Mouse (Mus musculus) lung, embryonic 14.5 days (tissue): ENCODE measurements around the gene Eef2kmt. TPM values are rescaled to one million over a fixed set of nuclear protein-coding genes. Genes with fewer than 3 reads are reported as not detected.
A peak's percentile ranks its signal among the peaks of the same experiment; 100 is the strongest.

Experiments used
- ATAC-seq: fragments of 200-750 bp; cut with Nextera tagmentation; 2 replicates; pipeline ENCODE4 v1.8.0; 2017; ENCODE audit warnings: mild to moderate bottlenecking, moderate TSS enrichment, moderate library complexity; ENCODE audit not compliant: insufficient read depth
- DNase-seq: peaks from one replicate; pipeline ENCODE4 v3.0.0-alpha.2; 2015
- H3K27ac ChIP-seq: fragments of 300-500 bp; sonication (generic); 2 replicates; pipeline ENCODE4 v1.5.1; 2014; ENCODE audit warnings: low read depth, mild to moderate bottlenecking, moderate library complexity
- H3K27me3 ChIP-seq: fragments of 300-500 bp; sonication (generic); 2 replicates; pipeline ENCODE4 v1.6.1; 2014; ENCODE audit warnings: low read length, control low read depth; ENCODE audit not compliant: insufficient read depth
- H3K36me3 ChIP-seq: fragments of 300-500 bp; sonication (generic); 2 replicates; pipeline ENCODE4 v1.6.1; 2014; ENCODE audit warnings: control low read depth; ENCODE audit not compliant: insufficient read depth
- H3K4me1 ChIP-seq: fragments of 300-500 bp; sonication (generic); 2 replicates; pipeline ENCODE4 v1.6.1; 2014; ENCODE audit warnings: antibody characterized with exemption, control low read depth; ENCODE audit not compliant: insufficient read depth
- H3K4me2 ChIP-seq: fragments of 300-500 bp; sonication (generic); 2 replicates; pipeline ENCODE4 v1.6.1; 2014; ENCODE audit warnings: mild to moderate bottlenecking
- H3K4me3 ChIP-seq: fragments of 300-500 bp; sonication (generic); 2 replicates; pipeline ENCODE4 v1.5.1; 2014; ENCODE audit warnings: low read depth, low read length
- H3K9ac ChIP-seq: fragments of 300-500 bp; sonication (generic); 2 replicates; pipeline ENCODE4 v1.6.1; 2014
- H3K9me3 ChIP-seq: fragments of 300-500 bp; sonication (generic); 2 replicates; pipeline ENCODE4 v1.6.1; 2016; ENCODE audit warnings: low read depth, low read length, control low read depth
- CTCF ChIP-seq: IDR thresholded peaks from 2 replicates; pipeline ENCODE4 v1.5.1; 2016; ENCODE audit warnings: antibody characterized with exemption, low read depth
- WGBS: fragments of 180-500 bp; shearing (Covaris S2); extraction: QIAGEN DNeasy Blood & Tissue Kit; methylation state at CpG from one replicate; pipeline ENCODE4 v1.1.7; 2014; 5-methylcytosine and 5-hydroxymethylcytosine counted together
- polyA plus RNA-seq: library from polyadenylated mRNA; unstranded; fragments of >200 nt; fragmentation: Nextera tagmentation; extraction: Ambion mirVana; gene quantifications from 2 replicates; pipeline ENCODE4 v1.2.1, GENCODE M21; 2014

Gene Eef2kmt
- polyA plus RNA-seq, 1 experiment from 2014 or later = 28.4 TPM

GRCm38 (mm10) chr16:5263926-5264325 lies 8.1 kb upstream of the Eef2kmt start:
- H3K9ac ChIP-seq = no peak overlapping the region
- ATAC-seq (no peak), DNase-seq (no peak)
- no peak overlapping the region for H3K27ac ChIP-seq
- no peaks in the 10 kb centered on the region for H3K9me3 ChIP-seq
- no peaks in the 10 kb centered on the region for H3K4me1 ChIP-seq
- no peaks in the 10 kb centered on the region for H3K36me3 ChIP-seq
- no peak overlapping the region for H3K4me3 ChIP-seq
- WGBS = 76% methylated on average over 7 of the region's 7 CpGs
- H3K27me3 ChIP-seq = no peaks in the 10 kb centered on the region
- no peak for TF ChIP-seq CTCF
- H3K4me2 ChIP-seq = no peak overlapping the region

GRCm38 (mm10) chr16:5263156-5263555 lies 7.4 kb upstream of the Eef2kmt start:
- H3K4me2 ChIP-seq = no peak overlapping the region
- no peak for TF ChIP-seq CTCF
- DNase-seq (peak; percentile 4), ATAC-seq (peak; percentile 69)
- H3K4me3 ChIP-seq = no peak overlapping the region
- no peaks in the 10 kb centered on the region for H3K9me3 ChIP-seq
- 43% methylated on average over 8 of the region's 8 CpGs for WGBS
- no peaks in the 10 kb centered on the region for H3K36me3 ChIP-seq
- no peak overlapping the region for H3K9ac ChIP-seq
- H3K27me3 ChIP-seq = no peaks in the 10 kb centered on the region
- no peaks in the 10 kb centered on the region for H3K4me1 ChIP-seq
- no peak overlapping the region for H3K27ac ChIP-seq

GRCm38 (mm10) chr16:5255081-5255740 lies 572 bp downstream of the Eef2kmt start:
- Histone ChIP-seq H3K4me1 (no peaks in the 10 kb centered on the region), H3K4me3 (peak overlapping the region; percentile 66), H3K36me3 (peaks cover 12% of the 10 kb centered on the region; the same call in 1 of the 2 replicates), H3K4me2 (peak overlapping the region; percentile 86), H3K9me3 (no peaks in the 10 kb centered on the region), H3K27me3 (no peaks in the 10 kb centered on the region), H3K9ac (peak overlapping the region; percentile 72), H3K27ac (peak overlapping the region; percentile 79)
- peak; percentile 47 for DNase-seq
- ATAC-seq = peak; percentile 13; the same call in 1 of the 2 replicates
- TF ChIP-seq CTCF = no peak
- WGBS = 2% methylated on average over 27 of the region's 27 CpGs

GRCm38 (mm10) chr16:5254346-5255025 lies 1.3 kb downstream of the Eef2kmt start:
- peak; percentile 63 for ATAC-seq
- H3K27ac ChIP-seq = peak overlapping the region; percentile 79
- H3K36me3 ChIP-seq = peaks cover 19% of the 10 kb centered on the region; the same call in 1 of the 2 replicates
- peak; percentile 98 for TF ChIP-seq CTCF
- peak overlapping the region; percentile 66 for H3K4me3 ChIP-seq
- 5% methylated on average over 15 of the region's 15 CpGs for WGBS
- H3K4me2 ChIP-seq = peak overlapping the region; percentile 86
- H3K9ac ChIP-seq = peak overlapping the region; percentile 72
- no peaks in the 10 kb centered on the region for H3K4me1 ChIP-seq
- no peaks in the 10 kb centered on the region for H3K27me3 ChIP-seq
- H3K9me3 ChIP-seq = no peaks in the 10 kb centered on the region
- peak; percentile 93 for DNase-seq

GRCm38 (mm10) chr16:5252260-5252659 lies 3.5 kb downstream of the Eef2kmt start:
- Histone ChIP-seq H3K4me1 (no peaks in the 10 kb centered on the region), H3K36me3 (peaks cover 37% of the 10 kb centered on the region), H3K27ac (no peak overlapping the region), H3K4me2 (no peak overlapping the region), H3K27me3 (no peaks in the 10 kb centered on the region), H3K4me3 (no peak overlapping the region), H3K9ac (no peak overlapping the region), H3K9me3 (no peaks in the 10 kb centered on the region)
- ATAC-seq = no peak
- no peak for DNase-seq
- no peak for TF ChIP-seq CTCF
- 87% methylated on average over 2 of the region's 2 CpGs for WGBS

- Histone ChIP-seq H3K4me3 (no peak overlapping the region), H3K9me3 (no peaks in the 10 kb centered on the region), H3K27ac (no peak overlapping the region), H3K36me3 (peaks cover 43% of the 10 kb centered on the region), H3K4me1 (no peaks in the 10 kb centered on the region), H3K4me2 (no peak overlapping the region), H3K9ac (no peak overlapping the region), H3K27me3 (no peaks in the 10 kb centered on the region)
- ATAC-seq (no peak), DNase-seq (no peak)
- no peak for TF ChIP-seq CTCF
- WGBS = 78% methylated on average over 3 of the region's 3 CpGs
Measured at GRCm38 (mm10) chr16:5250891-5251290, 4.9 kb downstream of the Eef2kmt start.

GRCm38 (mm10) chr16:5244411-5244810 lies 11.4 kb downstream of the Eef2kmt start:
- no peaks in the 10 kb centered on the region for H3K9me3 ChIP-seq
- DNase-seq = peak; percentile 78
- H3K4me3 ChIP-seq = no peak overlapping the region
- peaks cover 80% of the 10 kb centered on the region for H3K36me3 ChIP-seq
- peak; percentile 89 for TF ChIP-seq CTCF
- no peaks in the 10 kb centered on the region for H3K4me1 ChIP-seq
- H3K9ac ChIP-seq = no peak overlapping the region
- ATAC-seq = peak; percentile 71
- WGBS = 34% methylated on average over 7 of the region's 7 CpGs
- H3K27me3 ChIP-seq = no peaks in the 10 kb centered on the region
- H3K27ac ChIP-seq = no peak overlapping the region
- no peak overlapping the region for H3K4me2 ChIP-seq
